ENCODE assay signal across 15 mouse cellular contexts in the genomic region with DNA sequence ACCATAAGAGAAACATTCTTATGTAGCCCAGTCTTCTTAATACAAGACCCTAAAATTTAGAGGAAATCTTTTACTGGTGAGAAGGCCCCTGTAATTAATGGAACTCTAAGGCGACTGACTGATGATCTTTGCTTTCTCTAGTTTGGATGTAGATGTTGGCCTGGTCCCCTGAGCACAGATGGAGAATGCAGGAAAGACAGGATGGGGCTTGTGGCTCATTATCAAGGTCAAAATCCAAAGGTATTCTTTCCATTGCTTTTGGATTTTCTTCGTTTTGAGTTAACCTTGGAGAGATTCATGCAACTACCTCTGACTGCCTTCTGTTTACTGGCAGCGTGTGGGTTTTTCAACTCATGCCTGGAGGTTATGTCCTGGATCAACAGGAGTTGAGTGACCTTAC.
"Had no signal": no experiment of that assay in that cellular context is flagged by ENCODE, and none has a peak within 500 bp of the region (broad histone marks: within the 10 kb centered on the region; RNA-seq: fewer than 3 reads in every experiment).

No protein-coding gene starts in this region.

- H3K4me3 ChIP-seq: limb, embryonic 15.5 days; liver, embryonic 12.5 days; lung, embryonic 15.5 days; midbrain, embryonic 12.5 days; neural tube, embryonic 13.5 days; stomach, embryonic 15.5 days had no signal

- H3K4me1 ChIP-seq: liver, embryonic 12.5 days; midbrain, embryonic 12.5 days; stomach, embryonic 15.5 days had no signal

- DNase-seq: kidney, adult 9 months; kidney, postnatal 14 days; layer of hippocampus, adult 9-11 months; layer of hippocampus, postnatal 36 days; lung, postnatal 14 days; retina, postnatal 1 day; right cerebral cortex, postnatal 4 days; spleen, adult 18-20 months; thymus, postnatal 4 days had no signal

- H3K27ac ChIP-seq: limb, embryonic 15.5 days; liver, embryonic 12.5 days; lung, embryonic 15.5 days; midbrain, embryonic 12.5 days; neural tube, embryonic 13.5 days; stomach, embryonic 15.5 days had no signal
